Mouse (Mus musculus) MEL (cell line): ENCODE measurements around the gene Rbks. TPM values are rescaled to one million over a fixed set of nuclear protein-coding genes. Genes with fewer than 3 reads are reported as not detected.

Source experiments
- DNase-seq: peaks from one replicate; pipeline ENCODE4 v3.0.0; 2011; ENCODE audit warnings: low read depth, low spot score
- H3K27ac ChIP-seq: 2 replicates; pipeline ENCODE4 v1.5.1; 2012; ENCODE audit warnings: low read depth, mild to moderate bottlenecking, control low read depth, low read length, moderate library complexity; ENCODE audit not compliant: control insufficient read depth
- H3K27me3 ChIP-seq, 2 experiments: fragments of 150-350 bp in 1 of 2; sonication (generic) in 1 of 2; 2 replicates each; pipeline ENCODE4 v1.6.1; 2012; ENCODE audit warnings: low read length in 2 of 2, mild to moderate bottlenecking in 2 of 2, improper control_type of control experiment in 1 of 2, moderate library complexity in 1 of 2; ENCODE audit not compliant: insufficient read depth in 2 of 2, control insufficient read depth in 1 of 2
- H3K36me3 ChIP-seq, 2 experiments: 2 replicates each; pipeline ENCODE4 v1.6.1; 2012 to 2014; ENCODE audit warnings: low read length in 2 of 2, improper control_type of control experiment in 1 of 2, inconsistent platforms in 1 of 2, mild to moderate bottlenecking in 1 of 2; ENCODE audit not compliant: insufficient read depth in 2 of 2, control insufficient read depth in 1 of 2
- H3K4me1 ChIP-seq, 2 experiments: fragments of 150-350 bp in 1 of 2; sonication (generic) in 1 of 2; 2 replicates each; pipeline ENCODE4 v1.6.1; 2012; ENCODE audit warnings: low read length in 2 of 2, improper control_type of control experiment in 1 of 2, mild to moderate bottlenecking in 1 of 2; ENCODE audit not compliant: insufficient read depth in 2 of 2, control insufficient read depth in 1 of 2
- H3K4me3 ChIP-seq, 2 experiments: fragments of 150-350 bp in 1 of 2; sonication (generic) in 1 of 2; 2 replicates each; pipeline ENCODE4 v1.5.1; 2012; ENCODE audit warnings: low read depth in 2 of 2, low read length in 2 of 2, mild to moderate bottlenecking in 2 of 2, moderate library complexity in 2 of 2, control low read depth in 1 of 2, improper control_type of control experiment in 1 of 2; ENCODE audit not compliant: control insufficient read depth in 1 of 2, insufficient read depth in 1 of 2
- H3K79me2 ChIP-seq: 2 replicates; pipeline ENCODE4 v1.6.1; 2012; ENCODE audit warnings: mild to moderate bottlenecking, low read length, moderate library complexity; ENCODE audit not compliant: control insufficient read depth, poor library complexity, insufficient read depth
- H3K9ac ChIP-seq: 2 replicates; pipeline ENCODE4 v1.6.1; 2012; ENCODE audit warnings: low read depth, mild to moderate bottlenecking, control low read depth, low read length, moderate library complexity; ENCODE audit not compliant: control insufficient read depth, poor library complexity, severe bottlenecking
- H3K9me3 ChIP-seq: fragments of 150-350 bp; sonication (generic); replicated peaks from 2 replicates; pipeline ENCODE4 v1.6.1; 2012; ENCODE audit warnings: mild to moderate bottlenecking, low read length, improper control_type of control experiment, moderate library complexity; ENCODE audit not compliant: insufficient read depth
- BHLHE40 ChIP-seq: IDR thresholded peaks from 2 replicates; pipeline ENCODE4 v1.6.1; 2012; ENCODE audit warnings: low read depth, mild to moderate bottlenecking, inconsistent platforms, low read length, improper control_type of control experiment, borderline replicate concordance
- CHD1 ChIP-seq: IDR thresholded peaks from 2 replicates; pipeline ENCODE4 v1.6.1; 2012; ENCODE audit warnings: low read depth, mild to moderate bottlenecking, inconsistent platforms, low read length, improper control_type of control experiment
- CTCF ChIP-seq, 3 experiments: IDR thresholded peaks in 2 of 3; conservative IDR thresholded peaks in 1 of 3; 2 replicates each; pipeline ENCODE4 v1.5.1; 2011 to 2012; ENCODE audit warnings: low read length in 3 of 3, low read depth in 2 of 3, mild to moderate bottlenecking in 2 of 3, improper control_type of control experiment in 1 of 3, inconsistent platforms in 1 of 3, mixed read lengths in 1 of 3, moderate library complexity in 1 of 3; ENCODE audit not compliant: control insufficient read depth in 1 of 3, insufficient read depth in 1 of 3, poor library complexity in 1 of 3, severe bottlenecking in 1 of 3
- E2F4 ChIP-seq: IDR thresholded peaks from 2 replicates; pipeline ENCODE4 v1.6.1; 2011; ENCODE audit warnings: low read depth, low read length, improper control_type of control experiment, borderline replicate concordance
- ELF1 ChIP-seq: IDR thresholded peaks from 2 replicates; pipeline ENCODE4 v1.6.1; 2014; ENCODE audit warnings: low read depth, mild to moderate bottlenecking, inconsistent platforms, low read length, improper control_type of control experiment, moderate library complexity
- EP300 ChIP-seq, 2 experiments: IDR thresholded peaks; 2 replicates each; pipeline ENCODE4 v1.6.1; 2011; ENCODE audit warnings: improper control_type of control experiment in 2 of 2, low read length in 2 of 2, low read depth in 1 of 2, mild to moderate bottlenecking in 1 of 2
- ETS1 ChIP-seq: IDR thresholded peaks from 2 replicates; pipeline ENCODE4 v1.6.1; 2012; ENCODE audit warnings: low read depth, mild to moderate bottlenecking, inconsistent platforms, low read length, improper control_type of control experiment, moderate library complexity
- GATA1 ChIP-seq: IDR thresholded peaks from 2 replicates; pipeline ENCODE4 v1.6.1; 2011; ENCODE audit warnings: low read depth, low read length, improper control_type of control experiment
- HCFC1 ChIP-seq: IDR thresholded peaks from 2 replicates; pipeline ENCODE4 v1.6.1; 2012; ENCODE audit warnings: low read depth, mild to moderate bottlenecking, inconsistent platforms, low read length, improper control_type of control experiment, moderate library complexity
- KAT2A ChIP-seq: conservative IDR thresholded peaks from 2 replicates; pipeline ENCODE4 v1.6.1; 2012; ENCODE audit warnings: low read depth, low read length, improper control_type of control experiment, inconsistent platforms
- MAFK ChIP-seq: IDR thresholded peaks from 2 replicates; pipeline ENCODE4 v1.6.1; 2011; ENCODE audit warnings: low read depth, mild to moderate bottlenecking, low read length, improper control_type of control experiment, borderline replicate concordance
- MAX ChIP-seq: IDR thresholded peaks from 2 replicates; pipeline ENCODE4 v1.6.1; 2011; ENCODE audit warnings: low read length, improper control_type of control experiment
- MXI1 ChIP-seq: IDR thresholded peaks from 2 replicates; pipeline ENCODE4 v1.6.1; 2011; ENCODE audit warnings: mild to moderate bottlenecking, low read depth, low read length, improper control_type of control experiment
- NRF1 ChIP-seq: IDR thresholded peaks from 2 replicates; pipeline ENCODE4 v1.6.1; 2014; ENCODE audit warnings: low read depth, mild to moderate bottlenecking, inconsistent platforms, low read length, improper control_type of control experiment, moderate library complexity; ENCODE audit not compliant: poor library complexity, insufficient read depth, severe bottlenecking
- POLR2A ChIP-seq, 2 experiments: IDR thresholded peaks; 2 replicates each; pipeline ENCODE4 v1.6.1; 2011 to 2012; ENCODE audit warnings: low read length in 2 of 2, mild to moderate bottlenecking in 2 of 2, control low read depth in 1 of 2, improper control_type of control experiment in 1 of 2, low read depth in 1 of 2, moderate library complexity in 1 of 2; ENCODE audit not compliant: control insufficient read depth in 1 of 2, insufficient read depth in 1 of 2, poor library complexity in 1 of 2
- POLR2AphosphoS2 ChIP-seq: IDR thresholded peaks from 2 replicates; pipeline ENCODE4 v1.6.1; 2011; ENCODE audit warnings: low read length, improper control_type of control experiment
- POLR2AphosphoS5 ChIP-seq: IDR thresholded peaks from 2 replicates; pipeline ENCODE4 v1.6.1; 2012; ENCODE audit warnings: low read depth, borderline replicate concordance, mild to moderate bottlenecking, inconsistent platforms, low read length, moderate library complexity, mixed read lengths
- RAD21 ChIP-seq: IDR thresholded peaks from 2 replicates; pipeline ENCODE4 v1.6.1; 2011; ENCODE audit warnings: mild to moderate bottlenecking, low read depth, low read length, improper control_type of control experiment
- SIN3A ChIP-seq: IDR thresholded peaks from 2 replicates; pipeline ENCODE4 v1.6.1; 2012; ENCODE audit warnings: low read length, improper control_type of control experiment, inconsistent platforms
- TAL1 ChIP-seq: IDR thresholded peaks from 2 replicates; pipeline ENCODE4 v1.6.1; 2012; ENCODE audit warnings: mild to moderate bottlenecking, inconsistent platforms, low read length, moderate library complexity, mixed read lengths
- TCF12 ChIP-seq: IDR thresholded peaks from 2 replicates; pipeline ENCODE4 v1.6.1; 2014; ENCODE audit warnings: low read depth, mild to moderate bottlenecking, inconsistent platforms, low read length, improper control_type of control experiment, moderate library complexity
- USF1 ChIP-seq: IDR thresholded peaks from 2 replicates; pipeline ENCODE4 v1.6.1; 2014; ENCODE audit warnings: low read depth, mild to moderate bottlenecking, inconsistent platforms, low read length, improper control_type of control experiment, moderate library complexity
- USF2 ChIP-seq, 2 experiments: IDR thresholded peaks; 2 replicates each; pipeline ENCODE4 v1.6.1; 2011 to 2012; ENCODE audit warnings: improper control_type of control experiment in 2 of 2, low read length in 2 of 2, borderline replicate concordance in 1 of 2, inconsistent platforms in 1 of 2, low read depth in 1 of 2, mild to moderate bottlenecking in 1 of 2; ENCODE audit not compliant: insufficient read depth in 1 of 2
- ZC3H11A ChIP-seq: IDR thresholded peaks from 2 replicates; pipeline ENCODE4 v1.6.1; 2012; ENCODE audit warnings: low read depth, mild to moderate bottlenecking, inconsistent platforms, low read length, improper control_type of control experiment
- ZKSCAN1 ChIP-seq: IDR thresholded peaks from 2 replicates; pipeline ENCODE4 v1.6.1; 2012; ENCODE audit warnings: low read depth, mild to moderate bottlenecking, inconsistent platforms, low read length, improper control_type of control experiment, moderate library complexity
- ZMIZ1 ChIP-seq: IDR thresholded peaks from 2 replicates; pipeline ENCODE4 v1.6.1; 2012; ENCODE audit warnings: low read depth, mild to moderate bottlenecking, inconsistent platforms, low read length, improper control_type of control experiment, moderate library complexity
- ZNF384 ChIP-seq: IDR thresholded peaks from 2 replicates; pipeline ENCODE4 v1.6.1; 2012; ENCODE audit warnings: low read depth, mild to moderate bottlenecking, inconsistent platforms, low read length, improper control_type of control experiment
- polyA plus RNA-seq, 2 experiments: library from polyadenylated mRNA; stranded (reverse) in 1 of 2; unstranded in 1 of 2; fragments of >175 nt in 1 of 2; fragments of >200 nt in 1 of 2; gene quantifications; 2 replicates each; pipeline versions ENCODE4 v1.2.1 to v1.2.4; 2012; ENCODE audit warnings: low replicate concordance in 2 of 2, low read depth in 1 of 2; ENCODE audit not compliant: insufficient read length in 2 of 2, insufficient read depth in 1 of 2, missing spikeins in 1 of 2
- total RNA-seq: library from RNA; depleted of rRNA; stranded (reverse); fragments of 300-350 nt; gene quantifications from 2 replicates; pipeline ENCODE4 v1.2.3, GENCODE M21; 2012

The Rbks gene
- total and polyA plus RNA-seq, 3 experiments, result 34.3 to 47.4 TPM; not detected in 1

DNA sequence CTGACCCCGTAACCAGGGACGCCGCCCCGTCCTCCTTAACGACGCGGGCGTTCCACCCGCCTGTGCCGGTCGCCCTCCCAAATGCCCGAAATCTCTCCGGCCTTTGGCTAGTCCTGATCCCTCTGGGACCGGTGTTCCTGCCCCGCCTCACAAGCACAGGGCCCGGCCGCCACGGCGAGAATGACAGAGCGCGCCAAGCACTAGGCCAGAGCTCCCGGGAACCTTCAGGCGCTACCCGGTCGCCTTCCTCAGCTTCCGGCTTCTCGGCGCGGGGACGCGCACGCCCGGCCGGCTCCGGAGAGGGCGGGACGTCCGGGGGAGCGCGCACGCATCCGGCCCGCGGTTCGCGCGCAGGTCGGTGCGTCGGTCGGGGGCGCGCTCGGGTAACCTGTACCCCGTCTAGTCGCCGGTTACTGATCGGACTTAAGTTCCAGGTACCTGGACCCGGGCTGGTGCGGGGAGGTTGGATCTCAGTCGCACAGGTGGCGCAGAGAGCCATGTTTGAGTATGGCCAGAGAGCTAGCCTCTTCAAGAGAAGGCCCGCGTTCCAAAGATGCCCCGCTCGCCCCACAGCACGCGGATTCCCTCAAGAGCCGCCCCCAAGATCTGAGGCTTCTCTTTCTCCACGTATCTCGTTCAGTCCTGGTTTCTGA lies 343 bp upstream of the Rbks start, which contains the start of gene Babam2 (continued):
- TF ChIP-seq MAX (peak; percentile 99), TCF12 (0 out of 2 replicates have a peak, but pooled peaks have one; percentile 17), ELF1 (peak; percentile 95), MXI1 (peak; percentile 93), USF2 (IDR thresholded peaks at IDR 0.05; ENCODE audit: borderline replicate concordance in 1 of 2, insufficient read depth in 1 of 2, low read depth in 1 of 2, low read length in 2 of 2) (no peak), SIN3A (peak; percentile 99), POLR2AphosphoS2 (peak; percentile 89), ZC3H11A (no peak), RAD21 (no peak; the same call in 1 of the 2 replicates), CTCF (IDR thresholded peaks at IDR 0.05 in 2 of 3, conservative IDR thresholded peaks at IDR 0.05 in 1 of 3; ENCODE audit: control insufficient read depth in 1 of 3, insufficient read depth in 1 of 3, low read depth in 2 of 3, low read length in 3 of 3, poor library complexity in 1 of 3, severe bottlenecking in 1 of 3) (no peak), POLR2AphosphoS5 (no peak), BHLHE40 (no peak), KAT2A (no peak; the same call in 1 of the 2 replicates), E2F4 (peak; percentile 50; the same call in 1 of the 2 replicates), POLR2A (IDR thresholded peaks at IDR 0.05; ENCODE audit: control insufficient read depth in 1 of 2, insufficient read depth in 1 of 2, low read depth in 1 of 2, low read length in 2 of 2, poor library complexity in 1 of 2) (peak; percentile 86 to 90; a peak in 3 of 4 replicates), ZKSCAN1 (no peak)

DNA sequence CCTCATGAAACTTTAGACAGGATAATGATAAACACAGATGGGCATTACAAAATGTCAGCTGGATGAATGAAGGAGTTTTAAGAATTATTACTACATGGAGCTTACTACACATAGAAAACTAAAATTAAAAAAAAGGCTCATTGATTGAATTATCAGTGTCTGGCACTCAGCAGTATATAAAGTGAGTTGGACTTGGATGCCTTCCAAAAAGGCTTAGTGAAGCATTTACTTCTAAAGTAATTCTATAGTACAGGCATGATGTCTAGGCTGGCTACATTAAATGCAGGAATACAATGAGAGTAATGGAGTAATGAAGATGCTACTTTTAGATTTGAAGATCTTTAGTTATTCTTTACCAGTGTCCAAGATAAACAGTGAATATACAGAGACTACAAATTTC lies 4.2 kb downstream of the Rbks start:
- H3K4me3 ChIP-seq, result no peak overlapping the region
- H3K4me1 ChIP-seq, result peaks cover 3% of the 10 kb centered on the region in 2 experiments; a peak in 2 of 4 replicates
- peaks cover 13% of the 10 kb centered on the region for H3K79me2 ChIP-seq
- TF ChIP-seq TCF12 (no peak), ZNF384 (peak; percentile 44)
- H3K9me3 ChIP-seq, result no peaks in the 10 kb centered on the region
- H3K27ac ChIP-seq, result no peak overlapping the region
- no peak overlapping the region for H3K9ac ChIP-seq
- H3K36me3 ChIP-seq, result peaks cover 0 to 19% of the 10 kb centered on the region in 2 experiments; a peak in 2 of 4 replicates
- DNase-seq, result peak; percentile 39
- no peaks in the 10 kb centered on the region for H3K27me3 ChIP-seq

DNA sequence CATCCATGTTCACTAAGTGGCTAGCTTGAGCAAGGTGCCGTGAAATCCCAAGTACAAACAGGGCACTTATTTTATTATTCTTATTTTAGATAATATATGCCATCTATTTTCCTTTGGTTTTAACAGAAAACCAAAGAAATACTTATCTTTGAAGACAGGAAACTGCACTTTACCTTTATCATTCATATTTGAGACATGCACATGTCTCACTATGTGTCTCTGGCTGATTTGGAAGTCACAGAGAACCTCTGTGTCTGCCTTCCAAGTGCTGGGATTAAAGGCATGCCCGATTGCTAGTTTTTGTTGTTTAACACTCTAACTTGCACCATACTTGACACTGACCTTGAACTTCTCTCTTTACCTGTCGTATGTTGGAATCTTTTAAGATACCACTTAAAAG lies 9.5 kb downstream of the Rbks start:
- peaks cover 0 to 30% of the 10 kb centered on the region in 2 experiments; a peak in 2 of 4 replicates for H3K36me3 ChIP-seq
- H3K79me2 ChIP-seq, result no peaks in the 10 kb centered on the region
- peak overlapping the region; percentile 86 for H3K27ac ChIP-seq
- no peaks in the 10 kb centered on the region for H3K9me3 ChIP-seq
- H3K4me1 ChIP-seq, result peaks cover 10 to 31% of the 10 kb centered on the region in 2 experiments
- H3K27me3 ChIP-seq, result no peaks in the 10 kb centered on the region
- H3K9ac ChIP-seq, result peak overlapping the region; percentile 43
- peak; percentile 73 for DNase-seq
- H3K4me3 ChIP-seq, result peak overlapping the region; percentile 20 to 36
- TF ChIP-seq ZMIZ1 (0 out of 2 replicates have a peak, but pooled peaks have one; percentile 42), TAL1 (peak; percentile 87), MAFK (peak; percentile 73; the same call in 1 of the 2 replicates), USF1 (no peak), GATA1 (peak; percentile 96), MXI1 (peak; percentile 90), EP300 (IDR thresholded peaks at IDR 0.05; ENCODE audit: low read depth in 1 of 2, low read length in 2 of 2) (peak; percentile 98 to 99), BHLHE40 (peak; percentile 94), TCF12 (peak; percentile 97), POLR2AphosphoS2 (no peak), ETS1 (peak; percentile 88), HCFC1 (peak; percentile 25; the same call in 1 of the 2 replicates), CHD1 (no peak), SIN3A (peak; percentile 88), NRF1 (no peak)
